Mouse (Mus musculus) gastrocnemius, postnatal 10 days (tissue): ENCODE results near the gene Olfr1241. TPM values are rescaled to one million over a fixed set of nuclear protein-coding genes. Genes with fewer than 3 reads are reported as not detected.

ENCODE experiments used
- DNase-seq: peaks from one replicate; pipeline ENCODE4 v3.0.0; 2021; ENCODE audit warnings: mixed read lengths
- long read RNA-seq, 2 experiments: library from polyadenylated mRNA; stranded (forward); transcript quantifications; one replicate each; pipeline ENCODE4 v2.0.0; 2021
- total RNA-seq, 2 experiments: library from RNA; stranded (reverse); gene quantifications; 2 replicates each; pipeline ENCODE4 v1.2.3; 2021

Olfr1241 gene
- total RNA-seq: not detected
- long read RNA-seq, experiment 1: 0 reads
- long read RNA-seq, experiment 2: 0 reads

DNA sequence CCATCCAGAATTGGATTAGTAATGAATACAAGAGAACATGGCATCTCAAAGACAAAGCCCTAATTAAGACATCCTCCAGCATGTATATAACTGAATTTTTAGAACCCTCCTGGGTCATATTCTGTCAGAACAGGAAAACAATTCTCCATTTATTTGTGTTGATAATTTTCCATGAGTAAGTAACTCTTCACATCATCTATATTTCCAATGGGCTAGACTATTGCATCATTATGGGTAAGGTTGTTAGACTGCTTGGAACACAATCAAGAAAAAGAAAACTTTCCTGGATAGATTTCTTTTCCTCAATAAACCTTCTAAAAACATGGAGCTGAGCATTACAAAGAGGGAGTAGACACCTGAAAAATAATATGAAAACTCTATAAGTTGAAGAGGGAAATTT is at the start of gene Olfr1241:
Olfr1241 (minus strand) TSS at position 101 of the 400 bp plus-strand sequence.
- DNase-seq: no peak

- DNase-seq: no peak
These were observed 44.5 kb upstream of the Olfr1241 start, which contains the start of gene Olfr1243 for GRCm38 (mm10) chr2:89531387-89531786. Gene Olfr1243 (minus strand): TSS chr2:89531487.

- DNase-seq: no peak
These were observed 11.3 kb upstream of the Olfr1241 start, which contains the start of gene Olfr1242 for GRCm38 (mm10) chr2:89498235-89498634. Gene Olfr1242 (minus strand): TSS chr2:89498335.

DNA sequence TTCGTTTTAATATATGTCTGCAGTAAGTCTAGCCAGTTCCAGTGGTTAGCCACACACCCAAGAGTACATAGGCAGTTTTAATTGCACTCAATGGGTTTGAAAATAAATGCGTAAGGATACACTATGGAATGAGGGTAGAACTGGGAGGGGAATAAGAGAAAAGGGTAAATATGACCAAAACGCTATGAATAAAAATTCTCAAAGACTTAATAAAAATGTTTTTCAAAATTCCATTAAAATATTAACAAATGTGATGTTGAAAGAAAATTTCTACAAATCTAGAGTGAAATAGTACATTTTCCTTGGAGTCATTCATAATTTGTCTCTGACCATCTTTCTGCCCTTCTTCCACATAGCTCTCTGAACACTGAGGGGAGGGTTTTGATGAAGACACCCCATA is 44.0 kb downstream of the Olfr1241 start, which contains the start of gene Olfr1240:
Olfr1240 (minus strand) TSS at position 101 of the 400 bp plus-strand sequence.
- DNase-seq: no peak

Other genes with a start within 250 kb of the Olfr1241 start
- gene Olfr1228, start 233.1 kb downstream of the Olfr1241 start, total RNA-seq: not detected
- gene Olfr1229, start 199.1 kb downstream of the Olfr1241 start, total RNA-seq: not detected
- not detected for gene Olfr1230, start 189.9 kb downstream of the Olfr1241 start, total RNA-seq
- gene Olfr1231, start 180.1 kb downstream of the Olfr1241 start, total RNA-seq: not detected
- gene Olfr1232, start 157.5 kb downstream of the Olfr1241 start, total RNA-seq: not detected
- gene Olfr1233, start 144.7 kb downstream of the Olfr1241 start, total RNA-seq: not detected
- gene Olfr1234, start 122.3 kb downstream of the Olfr1241 start, total RNA-seq: not detected
- not detected for gene Olfr1238, start 77.5 kb downstream of the Olfr1241 start, total RNA-seq
- gene Olfr1239, start 66.7 kb downstream of the Olfr1241 start, total RNA-seq: not detected
- gene Olfr1240, start 44.1 kb downstream of the Olfr1241 start, total RNA-seq: not detected
- not detected for gene Olfr1242, start 11.2 kb upstream of the Olfr1241 start, total RNA-seq
- not detected for gene Olfr1243, start 44.4 kb upstream of the Olfr1241 start, total RNA-seq
- gene Olfr1245, start 91.3 kb upstream of the Olfr1241 start, total RNA-seq: not detected
- gene Olfr1246, start 106.0 kb upstream of the Olfr1241 start, total RNA-seq: not detected
- under 1 TPM in 1 of 2 experiments, not detected in 1; 0.05 TPM for gene Olfr1247, start 127.0 kb upstream of the Olfr1241 start, total RNA-seq
- not detected for gene Olfr1248, start 131.1 kb upstream of the Olfr1241 start, total RNA-seq
- not detected for gene Olfr1249, start 147.9 kb upstream of the Olfr1241 start, total RNA-seq
- not detected for gene Olfr1250, start 174.3 kb upstream of the Olfr1241 start, total RNA-seq
- not detected for gene Olfr1251, start 184.8 kb upstream of the Olfr1241 start, total RNA-seq
- gene Olfr1252, start 237.9 kb upstream of the Olfr1241 start, total RNA-seq: not detected